Mouse (Mus musculus) layer of hippocampus, adult 2 months (tissue): ENCODE results near the gene Gm17428. TPM values are rescaled to one million over a fixed set of nuclear protein-coding genes. Genes with fewer than 3 reads are reported as not detected.
"Not testable (repeated sequence)": the region's sequence is repeated elsewhere in the genome, so short reads cannot be mapped to it uniquely, and the experiment has no call there.

Experiments used
- DNase-seq, 2 experiments: peaks; one replicate each; pipeline ENCODE4 v3.0.0; 2022; ENCODE audit warnings: low spot score in 2 of 2
- H3K27ac ChIP-seq: fragments of 200-600 bp; 2 replicates; pipeline ENCODE4 v1.8.1; 2022
- H3K4me3 ChIP-seq: fragments of 200-600 bp; 2 replicates; pipeline ENCODE4 v1.8.1; 2022; ENCODE audit warnings: mild to moderate bottlenecking
- CTCF ChIP-seq: fragments of 200-600 bp; conservative IDR thresholded peaks from 2 replicates; pipeline ENCODE4 v1.8.1; 2022; ENCODE audit warnings: antibody characterized with exemption, mild to moderate bottlenecking, moderate library complexity
- total RNA-seq, 2 experiments: library from RNA; stranded (reverse); gene quantifications; 2 replicates each; pipeline ENCODE4 v1.2.3; 2021

The Gm17428 gene
- total RNA-seq, 2 experiments from 2014 or later = not detected

GRCm38 (mm10) chr14:54974068-54974791, 2.5 kb upstream of the Gm17428 start:
- no peak overlapping the region for H3K4me3 ChIP-seq
- TF ChIP-seq CTCF = no peak
- DNase-seq = peak in 1 of 2 experiments; percentile 70
- H3K27ac ChIP-seq = peak overlapping the region; percentile 73

- DNase-seq = no peak
- H3K4me3 ChIP-seq = no peak overlapping the region
Measured at GRCm38 (mm10) chr14:54978664-54979063, 1.9 kb downstream of the Gm17428 start.

GRCm38 (mm10) chr14:54981934-54982333, 5.2 kb downstream of the Gm17428 start:
- Histone ChIP-seq H3K4me3 (no peak overlapping the region), H3K27ac (no peak overlapping the region)
- no peak for DNase-seq
- no peak for TF ChIP-seq CTCF

More at GRCm38 (mm10) chr14:54978664-54979063, 1.9 kb downstream of the Gm17428 start:
- no peak overlapping the region for H3K27ac ChIP-seq
- TF ChIP-seq CTCF = no peak

- H3K4me3 ChIP-seq, DNase-seq: not testable (repeated sequence)
Measured at GRCm38 (mm10) chr14:54988350-54988874, 11.7 kb downstream of the Gm17428 start.

GRCm38 (mm10) chr14:54988882-54989281, 12.1 kb downstream of the Gm17428 start:
- H3K27ac ChIP-seq = no peak overlapping the region
- DNase-seq = no peak
- no peak overlapping the region for H3K4me3 ChIP-seq
- no peak for TF ChIP-seq CTCF

More at GRCm38 (mm10) chr14:54988350-54988874, 11.7 kb downstream of the Gm17428 start:
- H3K27ac ChIP-seq = not testable (repeated sequence)

GRCm38 (mm10) chr14:54989886-54990441, 13.2 kb downstream of the Gm17428 start:
- no peak overlapping the region for H3K4me3 ChIP-seq
- no peak for DNase-seq
- peak overlapping the region; percentile 77 for H3K27ac ChIP-seq
- no peak for TF ChIP-seq CTCF

- no peak for TF ChIP-seq CTCF
- Histone ChIP-seq H3K27ac (no peak overlapping the region), H3K4me3 (no peak overlapping the region)
- no peak for DNase-seq
Measured at GRCm38 (mm10) chr14:54992196-54992595, 15.5 kb downstream of the Gm17428 start.

- no peak for TF ChIP-seq CTCF
- no peak overlapping the region for H3K4me3 ChIP-seq
- DNase-seq = no peak
- no peak overlapping the region for H3K27ac ChIP-seq
Measured at GRCm38 (mm10) chr14:54993636-54994035, 16.9 kb downstream of the Gm17428 start.

GRCm38 (mm10) chr14:54994136-54994868, 17.6 kb downstream of the Gm17428 start, which contains the start of gene Myh7:
Gene Myh7, minus strand, starts transcription at chr14:54994626.
- no peak within 1 kb of the TSS for H3K4me3 ChIP-seq
- no peak for DNase-seq
- no peak for TF ChIP-seq CTCF
- H3K27ac ChIP-seq = peak within 1 kb of the TSS; percentile 94

GRCm38 (mm10) chr14:54994869-54995186, 18.1 kb downstream of the Gm17428 start:
- DNase-seq = no peak
- H3K4me3 ChIP-seq = no peak overlapping the region
- no peak for TF ChIP-seq CTCF
- H3K27ac ChIP-seq = peak overlapping the region; percentile 94

GRCm38 (mm10) chr14:54995457-54996138, 18.9 kb downstream of the Gm17428 start:
- H3K4me3 ChIP-seq = no peak overlapping the region; the same call in 1 of the 2 replicates
- TF ChIP-seq CTCF = no peak
- peak; percentile 52 to 72 for DNase-seq
- peak overlapping the region; percentile 94 for H3K27ac ChIP-seq

- Histone ChIP-seq H3K4me3 (no peak overlapping the region), H3K27ac (peak overlapping the region; percentile 94)
- no peak for DNase-seq
- no peak for TF ChIP-seq CTCF
Measured at GRCm38 (mm10) chr14:54996793-54997192, 20.1 kb downstream of the Gm17428 start.

- Histone ChIP-seq H3K4me3 (no peak overlapping the region), H3K27ac (peak overlapping the region; percentile 94)
- DNase-seq = no peak
- no peak for TF ChIP-seq CTCF
Measured at GRCm38 (mm10) chr14:54997297-54997696, 20.6 kb downstream of the Gm17428 start.
